Mouse (Mus musculus) Patski (cell line): Measurements from ENCODE around the gene Tut7. TPM values are rescaled to one million over a fixed set of nuclear protein-coding genes. Genes with fewer than 3 reads are reported as not detected.
"Not testable (repeated sequence)": the region's sequence is repeated elsewhere in the genome, so short reads cannot be mapped to it uniquely, and the experiment has no call there.

ENCODE experiments used
- ATAC-seq: fragments of 100-300 bp; one replicate; pipeline ENCODE4 v1.8.0; 2021
- CTCF ChIA-PET: fragments of 350-600 bp; sonication (Branson Sonifier 250); formaldehyde crosslinking; loops from one replicate; lab custom pipeline; 2022; ENCODE audit warnings: inconsistent platforms; lab: Charles Lee
- POLR2A ChIA-PET: fragments of 350-600 bp; sonication (Branson Sonifier 250); formaldehyde crosslinking; loops from one replicate; lab custom pipeline; 2022; ENCODE audit warnings: antibody characterized with exemption, inconsistent platforms; lab: Charles Lee
- DNase-seq: peaks from one replicate; pipeline ENCODE4 v3.0.0-alpha.2; 2011; ENCODE audit warnings: low read depth, low spot score
- H3K27me3 ChIP-seq: fragments of 371-371 bp; one replicate; pipeline ENCODE4 v1.5.1; 2021
- CTCF ChIP-seq: fragments of 100-300 bp; IDR thresholded peaks from one replicate; pipeline ENCODE4 v1.5.1; 2021
- in situ Hi-C: fragments of 300-500 bp; cut with MboI; formaldehyde crosslinking; loops from 3 replicates; pipeline ENCODE4 v1.11.1; 2018; ENCODE audit warnings: low pct_unique_long_range_greater_than_20kb, mixed read lengths
- polyA plus RNA-seq: library from polyadenylated mRNA; unstranded; gene quantifications from one replicate; pipeline ENCODE4 v1.2.3, GENCODE M21; 2021

Gene Tut7
- polyA plus RNA-seq, 1 experiment from 2014 or later: 59.7 TPM

DNA sequence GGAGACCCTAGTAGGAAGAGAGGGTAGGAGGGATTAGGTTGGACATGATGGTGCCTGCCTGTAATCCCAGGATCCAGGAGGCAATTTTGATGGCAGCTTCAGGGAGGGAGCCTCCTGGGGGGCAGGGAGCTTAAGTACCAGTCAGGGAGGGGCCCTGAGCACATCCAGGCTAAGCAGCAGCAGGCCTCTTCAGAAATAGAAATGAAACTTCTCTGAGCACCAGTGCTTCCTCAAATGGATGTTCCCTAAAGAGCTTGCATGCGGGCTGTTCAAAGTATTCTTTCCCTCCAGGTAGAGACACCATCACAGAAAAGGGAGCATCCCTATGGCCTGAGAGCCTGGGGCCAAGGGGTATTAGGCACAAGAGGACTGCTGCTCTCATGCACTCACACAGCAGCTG, 24.6 kb downstream of the Tut7 start:
- in situ Hi-C loops: no loop called here
- ATAC-seq (no peak), DNase-seq (no peak)
- CTCF ChIA-PET: interaction anchor here (1.2 to 2.0 kb wide), 2 partner anchors 19 to 21 kb away, joined by 4 read pairs; no protein-coding TSS in a partner anchor
- POLR2A ChIA-PET: no interaction called here
- no peak for TF ChIP-seq CTCF
- no peaks in the 10 kb centered on the region for H3K27me3 ChIP-seq

DNA sequence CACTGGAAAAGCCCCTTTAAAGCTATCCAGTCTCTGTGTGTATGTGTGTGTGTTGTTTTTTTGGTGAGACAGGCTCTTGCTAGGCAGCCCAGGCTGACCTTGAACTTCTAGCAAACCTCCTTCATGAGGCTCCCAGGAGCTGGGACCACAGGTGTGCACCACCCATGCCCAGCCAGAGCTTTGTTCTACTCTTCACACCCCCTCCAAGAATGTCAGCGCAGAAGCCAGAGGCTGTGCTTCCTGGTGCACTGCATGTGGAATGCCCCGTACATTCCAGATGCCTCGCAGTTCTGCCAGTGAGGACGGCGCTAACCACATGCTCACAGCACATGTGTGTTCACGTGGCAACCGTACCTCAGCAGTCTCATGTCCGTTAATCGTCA, 26.5 kb downstream of the Tut7 start:
- no peaks in the 10 kb centered on the region for H3K27me3 ChIP-seq
- ChIA-PET POLR2A (no interaction called here), CTCF (no interaction called here)
- ATAC-seq: no peak
- DNase-seq: no peak
- in situ Hi-C loops: no loop called here
- no peak for TF ChIP-seq CTCF

DNA sequence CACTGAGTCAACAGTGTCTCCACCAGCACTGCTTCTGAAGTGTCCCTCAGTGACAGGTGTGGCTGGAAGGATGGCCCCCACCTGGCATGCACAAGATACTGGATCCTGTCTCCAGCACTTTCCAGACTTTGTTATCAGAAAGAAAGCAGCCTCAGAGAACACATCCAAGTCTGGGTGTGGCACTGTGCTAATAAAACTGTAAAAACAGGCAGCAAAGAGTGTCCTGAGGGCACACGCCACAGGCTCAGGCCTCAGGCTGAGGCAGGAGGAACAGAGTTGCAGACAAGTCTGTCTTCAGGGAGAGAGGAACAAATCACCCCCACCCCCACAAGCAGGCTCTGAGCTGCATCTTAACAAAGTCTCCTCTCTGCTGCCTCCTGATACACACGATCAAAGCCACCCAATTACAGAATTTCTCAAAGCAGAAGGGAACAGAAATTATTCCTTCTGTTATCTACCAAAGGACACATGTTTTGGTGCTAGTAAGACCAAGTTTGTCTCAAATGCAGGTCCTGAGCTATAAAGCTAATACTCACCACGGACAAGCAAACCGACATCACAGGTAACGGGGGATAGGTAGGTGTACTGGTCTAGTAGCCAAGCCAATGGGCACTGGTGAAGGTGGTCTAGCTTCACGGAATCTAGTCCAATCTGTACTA, 27.0 kb downstream of the Tut7 start:
- no peak for DNase-seq
- TF ChIP-seq CTCF: no peak
- ChIA-PET POLR2A (no interaction called here), CTCF (no interaction called here)
- ATAC-seq: no peak
- in situ Hi-C loops: no loop called here
- H3K27me3 ChIP-seq: no peaks in the 10 kb centered on the region

DNA sequence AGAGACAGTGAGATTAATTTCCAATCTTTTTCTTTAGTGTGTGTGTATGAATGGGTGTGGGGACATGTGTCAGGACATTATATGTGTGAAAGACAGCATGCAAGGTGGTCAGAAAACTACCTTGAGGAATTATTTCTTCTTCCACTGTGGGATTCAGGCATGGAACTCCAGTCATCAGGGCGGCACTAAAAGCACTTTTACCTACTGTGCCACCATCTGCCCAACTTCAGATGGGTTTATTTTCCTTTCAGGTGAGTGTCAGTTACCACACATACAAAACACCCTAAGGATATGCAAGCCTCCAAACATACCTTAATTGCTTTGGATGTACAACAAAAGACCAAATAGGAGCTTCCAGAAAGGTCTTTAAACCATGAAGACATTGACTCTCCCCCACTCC, 28.2 kb downstream of the Tut7 start:
- POLR2A ChIA-PET: no interaction called here
- CTCF ChIA-PET: interaction anchor here (1.1 kb wide), 1 partner anchor 15 kb away, joined by 4 read pairs; no protein-coding TSS in a partner anchor
- no peak for DNase-seq
- ATAC-seq: no peak
- no peak for TF ChIP-seq CTCF
- no peaks in the 10 kb centered on the region for H3K27me3 ChIP-seq
- in situ Hi-C loops: no loop called here

DNA sequence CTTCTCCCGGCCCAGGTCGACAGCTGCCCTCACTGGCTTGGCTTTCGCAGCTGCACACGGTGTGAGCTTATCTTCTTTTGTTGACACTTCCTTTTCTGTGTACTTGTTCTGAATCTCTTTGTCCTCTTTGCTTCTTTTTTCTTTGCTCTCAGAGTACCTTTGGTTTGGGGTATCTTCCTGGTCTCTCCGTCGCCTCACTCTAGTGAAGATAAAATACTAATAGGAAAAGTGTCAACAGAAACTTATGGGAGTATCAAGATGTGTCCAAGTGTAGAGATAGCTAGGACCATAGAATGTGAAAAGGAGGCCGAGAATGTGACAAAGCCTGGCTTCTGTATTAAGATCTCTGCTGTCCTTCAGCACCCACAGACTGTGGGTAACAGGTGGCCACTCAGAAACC, 40.8 kb downstream of the Tut7 start, which contains the start of gene Gm49354:
Gm49354 (minus strand) TSS at position 101 of the 400 bp plus-strand sequence.
- no peaks in the 10 kb centered on the region for H3K27me3 ChIP-seq
- TF ChIP-seq CTCF: no peak
- CTCF ChIA-PET: interaction anchor here (4.3 kb wide), 1 partner anchor 11 kb away, joined by 12 read pairs; no protein-coding TSS in a partner anchor
- no peak for ATAC-seq
- DNase-seq: no peak
- in situ Hi-C loops: no loop called here
- POLR2A ChIA-PET: no interaction called here

DNA sequence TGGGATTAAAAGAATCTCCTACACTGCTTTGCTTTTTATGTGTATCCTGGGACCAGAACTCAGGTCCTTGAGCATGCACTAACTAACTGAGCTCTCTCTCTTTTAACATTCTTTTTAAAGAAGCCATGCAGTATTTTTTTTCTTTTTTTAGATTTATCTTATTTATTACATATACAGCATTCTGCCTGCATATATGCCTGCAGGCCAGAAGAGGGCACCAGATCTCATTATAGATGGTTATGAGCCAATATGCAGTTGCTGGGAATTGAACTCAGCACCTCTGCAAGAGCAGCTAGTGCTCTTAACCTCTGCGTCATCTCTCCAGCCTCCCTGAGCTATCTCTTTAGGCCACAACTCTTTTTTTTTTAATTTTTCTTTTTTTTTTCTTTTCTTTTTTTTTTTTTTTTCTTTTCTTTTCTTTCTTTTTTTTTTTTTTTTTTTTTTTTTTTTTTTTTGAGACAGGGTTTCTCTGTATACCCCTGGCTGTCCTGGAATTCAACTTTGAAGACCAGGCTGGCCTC, 43.1 kb downstream of the Tut7 start:
- in situ Hi-C loops, H3K27me3 ChIP-seq, POLR2A ChIA-PET, DNase-seq, ATAC-seq: not testable (repeated sequence)
- CTCF ChIA-PET: interaction anchor here (0.7 to 4.3 kb wide), 7 partner anchors 9 to 34 kb away, joined by 3 to 12 read pairs (median 4); no protein-coding TSS in a partner anchor
- TF ChIP-seq CTCF: peak; percentile 45

DNA sequence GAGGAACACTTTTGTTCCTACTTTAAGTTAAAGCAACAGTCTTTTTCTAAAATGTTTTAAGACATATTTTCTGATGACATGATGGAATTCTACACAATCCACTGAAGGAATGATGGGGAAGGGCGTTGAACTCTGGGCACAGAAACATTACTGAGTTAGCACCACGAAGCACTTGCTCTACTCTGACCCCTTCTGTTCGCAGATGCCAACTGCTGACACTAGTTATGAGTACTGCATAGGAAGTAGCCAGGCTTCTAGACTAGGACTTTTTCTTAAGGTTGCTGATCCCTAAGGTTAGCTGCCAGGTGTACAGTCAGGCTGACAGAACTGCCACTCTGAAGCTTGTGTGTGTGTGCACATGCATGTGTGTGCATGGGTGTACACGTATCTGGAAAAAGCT, 43.7 kb downstream of the Tut7 start:
- in situ Hi-C loops: no loop called here
- no peaks in the 10 kb centered on the region for H3K27me3 ChIP-seq
- ChIA-PET POLR2A (no interaction called here), CTCF (interaction anchor here (0.7 to 4.3 kb wide), 6 partner anchors 8 to 34 kb away, joined by 3 to 12 read pairs (median 4); no protein-coding TSS in a partner anchor)
- ATAC-seq (no peak), DNase-seq (no peak)
- TF ChIP-seq CTCF: no peak

DNA sequence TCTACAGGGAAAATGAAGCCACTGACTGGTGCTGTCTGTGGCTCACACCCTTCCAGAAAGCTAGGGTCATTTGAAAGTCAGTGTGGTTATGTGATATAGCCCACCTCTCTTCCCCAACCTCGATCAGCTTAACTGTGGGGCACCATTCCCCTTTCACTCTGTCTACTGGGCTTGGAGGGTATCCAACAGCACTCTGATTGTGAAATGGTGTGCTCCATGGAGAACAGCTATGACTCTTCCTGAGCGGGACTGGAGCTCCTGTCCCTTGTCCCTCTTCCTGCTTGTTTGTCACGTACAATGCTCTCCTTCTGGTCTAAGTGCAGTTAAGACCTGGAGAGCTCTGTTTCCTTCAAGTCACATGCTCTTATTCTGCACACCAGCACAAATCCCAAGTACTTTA, 47.8 kb downstream of the Tut7 start:
- in situ Hi-C loops: no loop called here
- ATAC-seq (no peak), DNase-seq (no peak)
- no peak for TF ChIP-seq CTCF
- ChIA-PET POLR2A (no interaction called here), CTCF (interaction anchor here (1.6 kb wide), 1 partner anchor 10 kb away, joined by 8 read pairs; no protein-coding TSS in a partner anchor)
- H3K27me3 ChIP-seq: no peaks in the 10 kb centered on the region

DNA sequence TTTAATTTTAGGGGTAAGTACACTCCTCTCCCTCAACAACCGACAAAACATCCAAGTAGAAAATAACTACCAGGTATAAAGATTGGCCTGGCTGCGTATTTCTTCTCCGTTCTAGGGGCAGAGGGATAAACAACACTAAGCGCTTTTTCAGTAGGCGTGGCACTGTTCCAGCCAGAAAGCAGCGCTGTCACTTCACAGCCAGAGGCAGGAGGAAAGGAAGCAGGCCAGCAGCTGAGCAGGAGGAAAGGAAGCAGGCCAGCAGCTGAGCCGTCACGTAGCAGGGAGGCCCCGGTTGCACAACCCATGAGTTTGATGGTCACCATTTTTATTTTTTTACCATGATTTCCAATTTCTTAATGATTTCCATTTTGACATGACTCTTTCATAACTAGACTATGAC, 51.7 kb downstream of the Tut7 start:
- ChIA-PET CTCF (interaction anchor here (2.7 kb wide), 1 partner anchor 10 kb away, joined by 12 read pairs; the partner anchor contains the start of gene Gm49354), POLR2A (interaction anchor here (0.5 to 0.6 kb wide), 2 partner anchors 30 to 684 kb away, joined by 3 to 4 read pairs; no protein-coding TSS in a partner anchor)
- in situ Hi-C loops: no loop called here
- no peaks in the 10 kb centered on the region for H3K27me3 ChIP-seq
- DNase-seq: no peak
- ATAC-seq: no peak
- TF ChIP-seq CTCF: no peak

DNA sequence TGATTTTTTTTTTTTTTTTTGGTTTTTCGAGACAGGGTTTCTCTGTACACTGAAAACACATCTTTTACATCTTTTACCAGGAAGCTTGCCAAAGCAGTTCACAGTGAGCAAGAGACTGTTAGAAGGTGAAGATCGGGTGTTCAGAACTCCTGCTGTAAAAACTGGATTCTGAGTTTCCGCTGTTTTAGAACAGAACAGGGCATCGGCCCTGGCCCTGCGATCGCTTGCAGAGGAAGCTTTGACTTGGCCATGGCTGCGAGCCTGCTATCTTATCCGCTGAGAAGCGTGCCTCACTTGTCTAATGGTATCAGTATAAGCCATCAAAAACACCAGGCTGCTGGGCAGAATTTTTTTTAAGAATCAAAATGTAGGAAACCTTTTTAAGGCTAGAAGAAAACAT, 52.1 kb downstream of the Tut7 start:
- CTCF ChIA-PET: interaction anchor here (0.9 to 2.7 kb wide), 3 partner anchors 10 to 976 kb away, joined by 3 to 12 read pairs (median 4); partner anchors contain the start of gene Gm49354

DNA sequence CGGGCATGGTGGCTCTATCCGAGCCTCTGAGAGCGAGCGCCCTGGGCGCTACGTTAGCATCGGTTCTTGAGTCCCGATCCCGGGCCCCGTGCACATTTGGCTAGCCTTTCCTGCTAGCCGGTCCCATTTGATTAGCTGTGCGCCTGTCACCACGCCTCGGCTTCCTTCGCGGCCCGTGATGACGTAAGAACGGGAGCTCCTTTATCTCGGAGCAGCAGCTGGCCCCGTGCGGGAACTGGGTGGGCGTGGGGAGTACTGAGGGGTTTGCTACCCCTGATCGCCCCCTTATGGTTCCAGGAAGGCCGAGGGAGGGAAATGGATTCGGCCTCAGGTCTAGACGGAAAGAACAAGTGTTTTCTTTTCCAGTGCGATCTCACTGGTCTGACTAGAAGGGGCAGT, 52.8 kb downstream of the Tut7 start:
- no peak for TF ChIP-seq CTCF
- ChIA-PET POLR2A (no interaction called here), CTCF (interaction anchor here (0.9 to 2.7 kb wide), 3 partner anchors 11 to 976 kb away, joined by 3 to 12 read pairs (median 4); partner anchors contain the start of gene Gm49354)
- in situ Hi-C loops: no loop called here
- ATAC-seq: peak; percentile 52
- H3K27me3 ChIP-seq: no peaks in the 10 kb centered on the region
- no peak for DNase-seq

More for the DNA sequence above, 52.1 kb downstream of the Tut7 start:
- H3K27me3 ChIP-seq: no peaks in the 10 kb centered on the region
- no peak for TF ChIP-seq CTCF
- DNase-seq (no peak), ATAC-seq (no peak)
- POLR2A ChIA-PET: interaction anchor here (0.5 to 0.6 kb wide), 2 partner anchors 30 to 685 kb away, joined by 3 to 4 read pairs; no protein-coding TSS in a partner anchor
- in situ Hi-C loops: no loop called here
